Mouse (Mus musculus) MEL (cell line): Measurements from ENCODE around the gene Rela. TPM values are rescaled to one million over a fixed set of nuclear protein-coding genes. Genes with fewer than 3 reads are reported as not detected.

ENCODE experiments used
- DNase-seq: peaks from one replicate; pipeline ENCODE4 v3.0.0; 2011; ENCODE audit warnings: low read depth, low spot score
- H3K27ac ChIP-seq: 2 replicates; pipeline ENCODE4 v1.5.1; 2012; ENCODE audit warnings: low read depth, mild to moderate bottlenecking, control low read depth, low read length, moderate library complexity; ENCODE audit not compliant: control insufficient read depth
- H3K27me3 ChIP-seq, 2 experiments: fragments of 150-350 bp in 1 of 2; sonication (generic) in 1 of 2; 2 replicates each; pipeline ENCODE4 v1.6.1; 2012; ENCODE audit warnings: low read length in 2 of 2, mild to moderate bottlenecking in 2 of 2, improper control_type of control experiment in 1 of 2, moderate library complexity in 1 of 2; ENCODE audit not compliant: insufficient read depth in 2 of 2, control insufficient read depth in 1 of 2
- H3K36me3 ChIP-seq, 2 experiments: 2 replicates each; pipeline ENCODE4 v1.6.1; 2012 to 2014; ENCODE audit warnings: low read length in 2 of 2, improper control_type of control experiment in 1 of 2, inconsistent platforms in 1 of 2, mild to moderate bottlenecking in 1 of 2; ENCODE audit not compliant: insufficient read depth in 2 of 2, control insufficient read depth in 1 of 2
- H3K4me1 ChIP-seq, 2 experiments: fragments of 150-350 bp in 1 of 2; sonication (generic) in 1 of 2; 2 replicates each; pipeline ENCODE4 v1.6.1; 2012; ENCODE audit warnings: low read length in 2 of 2, improper control_type of control experiment in 1 of 2, mild to moderate bottlenecking in 1 of 2; ENCODE audit not compliant: insufficient read depth in 2 of 2, control insufficient read depth in 1 of 2
- H3K4me3 ChIP-seq, 2 experiments: fragments of 150-350 bp in 1 of 2; sonication (generic) in 1 of 2; 2 replicates each; pipeline ENCODE4 v1.5.1; 2012; ENCODE audit warnings: low read depth in 2 of 2, low read length in 2 of 2, mild to moderate bottlenecking in 2 of 2, moderate library complexity in 2 of 2, control low read depth in 1 of 2, improper control_type of control experiment in 1 of 2; ENCODE audit not compliant: control insufficient read depth in 1 of 2, insufficient read depth in 1 of 2
- H3K79me2 ChIP-seq: 2 replicates; pipeline ENCODE4 v1.6.1; 2012; ENCODE audit warnings: mild to moderate bottlenecking, low read length, moderate library complexity; ENCODE audit not compliant: control insufficient read depth, poor library complexity, insufficient read depth
- H3K9ac ChIP-seq: 2 replicates; pipeline ENCODE4 v1.6.1; 2012; ENCODE audit warnings: low read depth, mild to moderate bottlenecking, control low read depth, low read length, moderate library complexity; ENCODE audit not compliant: control insufficient read depth, poor library complexity, severe bottlenecking
- H3K9me3 ChIP-seq: fragments of 150-350 bp; sonication (generic); replicated peaks from 2 replicates; pipeline ENCODE4 v1.6.1; 2012; ENCODE audit warnings: mild to moderate bottlenecking, low read length, improper control_type of control experiment, moderate library complexity; ENCODE audit not compliant: insufficient read depth
- BHLHE40 ChIP-seq: IDR thresholded peaks from 2 replicates; pipeline ENCODE4 v1.6.1; 2012; ENCODE audit warnings: low read depth, mild to moderate bottlenecking, inconsistent platforms, low read length, improper control_type of control experiment, borderline replicate concordance
- CHD1 ChIP-seq: IDR thresholded peaks from 2 replicates; pipeline ENCODE4 v1.6.1; 2012; ENCODE audit warnings: low read depth, mild to moderate bottlenecking, inconsistent platforms, low read length, improper control_type of control experiment
- CHD2 ChIP-seq: IDR thresholded peaks from 2 replicates; pipeline ENCODE4 v1.6.1; 2011; ENCODE audit warnings: low read length, improper control_type of control experiment
- CTCF ChIP-seq, 3 experiments: IDR thresholded peaks in 2 of 3; conservative IDR thresholded peaks in 1 of 3; 2 replicates each; pipeline ENCODE4 v1.5.1; 2011 to 2012; ENCODE audit warnings: low read length in 3 of 3, low read depth in 2 of 3, mild to moderate bottlenecking in 2 of 3, improper control_type of control experiment in 1 of 3, inconsistent platforms in 1 of 3, mixed read lengths in 1 of 3, moderate library complexity in 1 of 3; ENCODE audit not compliant: control insufficient read depth in 1 of 3, insufficient read depth in 1 of 3, poor library complexity in 1 of 3, severe bottlenecking in 1 of 3
- E2F4 ChIP-seq: IDR thresholded peaks from 2 replicates; pipeline ENCODE4 v1.6.1; 2011; ENCODE audit warnings: low read depth, low read length, improper control_type of control experiment, borderline replicate concordance
- EP300 ChIP-seq, 2 experiments: IDR thresholded peaks; 2 replicates each; pipeline ENCODE4 v1.6.1; 2011; ENCODE audit warnings: improper control_type of control experiment in 2 of 2, low read length in 2 of 2, low read depth in 1 of 2, mild to moderate bottlenecking in 1 of 2
- ETS1 ChIP-seq: IDR thresholded peaks from 2 replicates; pipeline ENCODE4 v1.6.1; 2012; ENCODE audit warnings: low read depth, mild to moderate bottlenecking, inconsistent platforms, low read length, improper control_type of control experiment, moderate library complexity
- GABPA ChIP-seq: IDR thresholded peaks from 2 replicates; pipeline ENCODE4 v1.6.1; 2012; ENCODE audit warnings: low read depth, mild to moderate bottlenecking, inconsistent platforms, low read length, improper control_type of control experiment, moderate library complexity
- GATA1 ChIP-seq: IDR thresholded peaks from 2 replicates; pipeline ENCODE4 v1.6.1; 2011; ENCODE audit warnings: low read depth, low read length, improper control_type of control experiment
- HCFC1 ChIP-seq: IDR thresholded peaks from 2 replicates; pipeline ENCODE4 v1.6.1; 2012; ENCODE audit warnings: low read depth, mild to moderate bottlenecking, inconsistent platforms, low read length, improper control_type of control experiment, moderate library complexity
- JUND ChIP-seq: IDR thresholded peaks from 2 replicates; pipeline ENCODE4 v1.6.1; 2011; ENCODE audit warnings: low read depth, mild to moderate bottlenecking, improper control_type of control experiment, low read length
- KAT2A ChIP-seq: conservative IDR thresholded peaks from 2 replicates; pipeline ENCODE4 v1.6.1; 2012; ENCODE audit warnings: low read depth, low read length, improper control_type of control experiment, inconsistent platforms
- MAZ ChIP-seq: IDR thresholded peaks from 2 replicates; pipeline ENCODE4 v1.6.1; 2012; ENCODE audit warnings: low read depth, mild to moderate bottlenecking, inconsistent platforms, low read length, improper control_type of control experiment
- NELFE ChIP-seq: IDR thresholded peaks from 2 replicates; pipeline ENCODE4 v1.6.1; 2011; ENCODE audit warnings: low read depth, low read length, improper control_type of control experiment
- NRF1 ChIP-seq: IDR thresholded peaks from 2 replicates; pipeline ENCODE4 v1.6.1; 2014; ENCODE audit warnings: low read depth, mild to moderate bottlenecking, inconsistent platforms, low read length, improper control_type of control experiment, moderate library complexity; ENCODE audit not compliant: poor library complexity, insufficient read depth, severe bottlenecking
- POLR2AphosphoS2 ChIP-seq: IDR thresholded peaks from 2 replicates; pipeline ENCODE4 v1.6.1; 2011; ENCODE audit warnings: low read length, improper control_type of control experiment
- POLR2AphosphoS5 ChIP-seq: IDR thresholded peaks from 2 replicates; pipeline ENCODE4 v1.6.1; 2012; ENCODE audit warnings: low read depth, borderline replicate concordance, mild to moderate bottlenecking, inconsistent platforms, low read length, moderate library complexity, mixed read lengths
- RAD21 ChIP-seq: IDR thresholded peaks from 2 replicates; pipeline ENCODE4 v1.6.1; 2011; ENCODE audit warnings: mild to moderate bottlenecking, low read depth, low read length, improper control_type of control experiment
- RCOR1 ChIP-seq: IDR thresholded peaks from 2 replicates; pipeline ENCODE4 v1.6.1; 2012; ENCODE audit warnings: low read depth, mild to moderate bottlenecking, inconsistent platforms, low read length, improper control_type of control experiment
- SMC3 ChIP-seq: IDR thresholded peaks from 2 replicates; pipeline ENCODE4 v1.6.1; 2011; ENCODE audit warnings: low read depth, low read length, improper control_type of control experiment
- TAL1 ChIP-seq: IDR thresholded peaks from 2 replicates; pipeline ENCODE4 v1.6.1; 2012; ENCODE audit warnings: mild to moderate bottlenecking, inconsistent platforms, low read length, moderate library complexity, mixed read lengths
- TBP ChIP-seq: IDR thresholded peaks from 2 replicates; pipeline ENCODE4 v1.8.0; 2011; ENCODE audit warnings: low read depth, low read length, improper control_type of control experiment
- USF1 ChIP-seq: IDR thresholded peaks from 2 replicates; pipeline ENCODE4 v1.6.1; 2014; ENCODE audit warnings: low read depth, mild to moderate bottlenecking, inconsistent platforms, low read length, improper control_type of control experiment, moderate library complexity
- USF2 ChIP-seq, 2 experiments: IDR thresholded peaks; 2 replicates each; pipeline ENCODE4 v1.6.1; 2011 to 2012; ENCODE audit warnings: improper control_type of control experiment in 2 of 2, low read length in 2 of 2, borderline replicate concordance in 1 of 2, inconsistent platforms in 1 of 2, low read depth in 1 of 2, mild to moderate bottlenecking in 1 of 2; ENCODE audit not compliant: insufficient read depth in 1 of 2
- ZC3H11A ChIP-seq: IDR thresholded peaks from 2 replicates; pipeline ENCODE4 v1.6.1; 2012; ENCODE audit warnings: low read depth, mild to moderate bottlenecking, inconsistent platforms, low read length, improper control_type of control experiment
- ZKSCAN1 ChIP-seq: IDR thresholded peaks from 2 replicates; pipeline ENCODE4 v1.6.1; 2012; ENCODE audit warnings: low read depth, mild to moderate bottlenecking, inconsistent platforms, low read length, improper control_type of control experiment, moderate library complexity
- ZMIZ1 ChIP-seq: IDR thresholded peaks from 2 replicates; pipeline ENCODE4 v1.6.1; 2012; ENCODE audit warnings: low read depth, mild to moderate bottlenecking, inconsistent platforms, low read length, improper control_type of control experiment, moderate library complexity
- polyA plus RNA-seq, 2 experiments: library from polyadenylated mRNA; stranded (reverse) in 1 of 2; unstranded in 1 of 2; fragments of >175 nt in 1 of 2; fragments of >200 nt in 1 of 2; gene quantifications; 2 replicates each; pipeline versions ENCODE4 v1.2.1 to v1.2.4; 2012; ENCODE audit warnings: low replicate concordance in 2 of 2, low read depth in 1 of 2; ENCODE audit not compliant: insufficient read length in 2 of 2, insufficient read depth in 1 of 2, missing spikeins in 1 of 2
- total RNA-seq: library from RNA; depleted of rRNA; stranded (reverse); fragments of 300-350 nt; gene quantifications from 2 replicates; pipeline ENCODE4 v1.2.3, GENCODE M21; 2012

The Rela gene
- total and polyA plus RNA-seq, 3 experiments, result 16.4 to 61.7 TPM; not detected in 1

DNA sequence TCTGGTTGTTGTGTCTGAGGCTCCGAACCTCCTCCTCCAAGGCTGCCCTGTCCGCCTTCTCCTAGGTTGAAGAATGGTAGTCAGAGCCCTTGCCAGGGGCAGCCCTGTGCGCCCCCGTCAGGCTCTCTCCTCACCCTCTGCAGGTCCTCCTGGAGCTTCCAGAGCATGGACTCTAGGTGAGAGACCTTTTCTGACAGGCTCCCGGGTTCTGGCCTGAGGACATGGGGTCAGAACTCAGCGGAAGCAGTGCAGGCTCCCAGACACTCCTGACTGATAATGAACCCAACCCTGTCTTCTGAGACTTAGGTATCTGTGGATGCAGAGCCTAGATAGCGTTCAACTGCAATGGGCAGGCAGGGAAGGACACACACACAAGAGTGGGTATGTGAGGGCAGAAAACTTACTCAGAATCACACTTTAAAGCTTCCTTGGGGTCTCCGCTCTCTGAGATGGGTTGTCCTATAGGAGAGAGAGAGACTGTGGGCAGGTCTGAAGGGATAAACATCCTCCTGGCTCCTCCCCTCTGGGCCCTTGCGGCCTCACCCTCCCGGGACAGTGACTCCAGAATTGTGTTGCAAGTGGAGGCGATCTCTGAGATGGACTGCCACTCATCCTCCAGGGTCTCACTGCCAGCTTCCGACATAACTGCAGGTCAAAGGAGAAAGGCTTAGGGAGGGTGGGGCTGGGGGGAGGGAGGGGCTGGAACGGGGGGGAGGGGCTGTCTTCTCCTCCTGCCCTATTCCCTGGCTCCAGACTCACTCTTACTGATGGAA lies 14.4 kb downstream of the Rela start:
- no peaks in the 10 kb centered on the region for H3K79me2 ChIP-seq
- H3K27me3 ChIP-seq, result no peaks in the 10 kb centered on the region
- H3K4me3 ChIP-seq, result no peak overlapping the region
- H3K9me3 ChIP-seq, result no peaks in the 10 kb centered on the region
- H3K27ac ChIP-seq, result no peak overlapping the region
- DNase-seq, result no peak
- no peak for TF ChIP-seq ZC3H11A
- TF ChIP-seq BHLHE40, result no peak
- TF ChIP-seq TBP, result no peak
- no peak for TF ChIP-seq ZKSCAN1
- no peak for TF ChIP-seq HCFC1
- TF ChIP-seq NELFE, result no peak
- TF ChIP-seq USF1, result no peak
- TF ChIP-seq RCOR1, result no peak
- TF ChIP-seq SMC3, result no peak
- TF ChIP-seq NRF1, result no peak
- TF ChIP-seq CTCF (IDR thresholded peaks at IDR 0.05 in 2 of 3, conservative IDR thresholded peaks at IDR 0.05 in 1 of 3; ENCODE audit: control insufficient read depth in 1 of 3, insufficient read depth in 1 of 3, low read depth in 2 of 3, low read length in 3 of 3, poor library complexity in 1 of 3, severe bottlenecking in 1 of 3), result no peak
- no peak for TF ChIP-seq RAD21
- no peak for TF ChIP-seq EP300 (IDR thresholded peaks at IDR 0.05; ENCODE audit: low read depth in 1 of 2, low read length in 2 of 2)
- no peak for TF ChIP-seq USF2 (IDR thresholded peaks at IDR 0.05; ENCODE audit: borderline replicate concordance in 1 of 2, insufficient read depth in 1 of 2, low read depth in 1 of 2, low read length in 2 of 2)
- no peak for TF ChIP-seq KAT2A
- TF ChIP-seq ZMIZ1, result no peak
- no peak for TF ChIP-seq GABPA
- TF ChIP-seq CHD1, result no peak
- H3K36me3 ChIP-seq, result peaks cover 0 to 2% of the 10 kb centered on the region in 2 experiments; a peak in 1 of 4 replicates
- H3K9ac ChIP-seq, result no peak overlapping the region
- 0 out of 4 replicates have a peak, but pooled peaks cover 0 to 4% of the 10 kb centered on the region in 2 experiments for H3K4me1 ChIP-seq

DNA sequence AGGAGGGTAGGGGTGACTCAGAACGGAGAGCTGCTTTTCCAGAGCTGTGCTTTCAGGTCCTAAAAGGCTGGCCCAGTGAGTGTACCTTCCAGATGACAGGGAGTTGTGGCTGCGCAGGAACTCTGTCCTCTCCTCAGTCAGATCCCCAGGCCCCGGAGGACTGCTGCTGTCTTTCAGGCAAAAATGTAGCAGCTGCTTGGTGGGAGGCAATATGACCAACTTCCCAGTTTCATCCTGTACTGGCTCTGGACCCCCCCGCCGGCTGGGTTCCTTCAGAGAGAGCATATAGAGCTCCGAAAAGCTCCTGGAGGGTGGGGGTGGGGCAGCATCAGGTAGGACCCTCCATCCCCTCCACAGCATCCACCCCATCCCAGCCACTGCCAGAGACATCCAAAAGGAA lies 15.3 kb downstream of the Rela start:
- Histone ChIP-seq H3K9me3 (no peaks in the 10 kb centered on the region), H3K4me1 (0 out of 4 replicates have a peak, but pooled peaks cover 0 to 4% of the 10 kb centered on the region in 2 experiments), H3K79me2 (no peaks in the 10 kb centered on the region), H3K9ac (no peak overlapping the region), H3K36me3 (peaks cover 0 to under 1% of the 10 kb centered on the region in 2 experiments; a peak in 1 of 4 replicates), H3K27ac (no peak overlapping the region), H3K4me3 (no peak overlapping the region), H3K27me3 (no peaks in the 10 kb centered on the region)
- TF ChIP-seq TAL1, result no peak
- no peak for TF ChIP-seq CHD2
- no peak for TF ChIP-seq MAZ
- no peak for TF ChIP-seq ETS1
- no peak for TF ChIP-seq CHD1
- TF ChIP-seq E2F4, result no peak
- TF ChIP-seq POLR2AphosphoS2, result no peak
- TF ChIP-seq POLR2AphosphoS5, result no peak
- no peak for TF ChIP-seq ZC3H11A
- no peak for TF ChIP-seq NRF1
- no peak for TF ChIP-seq HCFC1
- no peak for TF ChIP-seq JUND
- TF ChIP-seq GATA1, result no peak
- TF ChIP-seq KAT2A, result no peak
- DNase-seq, result no peak
